Mouse (Mus musculus) embryonic fibroblast, embryonic 13.5 days (primary cell): ENCODE data around the gene Cit. TPM values are rescaled to one million over a fixed set of nuclear protein-coding genes. Genes with fewer than 3 reads are reported as not detected.

Experiments used
- H3K27ac ChIP-seq: 2 replicates; pipeline ENCODE4 v1.5.1; 2012; ENCODE audit warnings: low read length, control low read depth, inconsistent platforms; ENCODE audit not compliant: insufficient read depth
- H3K4me1 ChIP-seq: 2 replicates; pipeline ENCODE4 v1.6.1; 2011; ENCODE audit warnings: low read length; ENCODE audit not compliant: control insufficient read depth, insufficient read depth
- H3K4me3 ChIP-seq: 2 replicates; pipeline ENCODE4 v1.5.1; 2011; ENCODE audit warnings: mild to moderate bottlenecking, control low read depth, low read length; ENCODE audit not compliant: insufficient read depth
- CTCF ChIP-seq: IDR thresholded peaks from 2 replicates; pipeline ENCODE4 v1.5.1; 2011; ENCODE audit warnings: mild to moderate bottlenecking, control low read depth, low read length, moderate library complexity, borderline replicate concordance; ENCODE audit not compliant: insufficient read depth
- POLR2A ChIP-seq: IDR thresholded peaks from 2 replicates; pipeline ENCODE4 v1.6.1; 2011; ENCODE audit warnings: low read depth, mild to moderate bottlenecking, control low read depth, low read length, moderate library complexity
- polyA plus RNA-seq: library from polyadenylated mRNA; stranded (reverse); fragments of >200 nt; gene quantifications from 2 replicates; pipeline ENCODE4 v1.2.4, GENCODE M21; 2011; ENCODE audit warnings: low read depth; ENCODE audit not compliant: missing spikeins, insufficient read length

Cit gene
- polyA plus RNA-seq, 1 experiment = 14.3 TPM

DNA sequence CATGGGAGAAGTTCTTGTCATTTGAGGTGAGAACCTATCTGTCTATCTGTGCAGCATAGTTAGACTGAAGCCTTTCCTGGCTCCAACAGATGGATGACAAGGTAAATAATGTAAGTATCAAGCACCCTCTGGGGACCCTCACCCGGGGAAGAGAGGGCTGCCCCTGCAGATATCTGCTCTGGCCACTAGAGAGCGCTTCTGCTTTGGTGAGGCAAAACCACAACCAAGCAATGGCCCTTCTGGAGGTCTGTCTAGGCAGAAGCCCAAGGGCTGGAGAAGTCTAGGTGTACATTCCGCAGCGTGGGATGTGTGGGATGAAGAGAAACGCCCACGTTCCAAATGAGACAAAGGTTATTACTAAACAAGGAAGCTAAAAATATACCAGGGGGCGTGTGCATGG, 9.8 kb upstream of the Cit start:
- Histone ChIP-seq H3K4me1 (no peaks in the 10 kb centered on the region), H3K4me3 (no peak overlapping the region), H3K27ac (no peak overlapping the region)
- no peak for TF ChIP-seq CTCF
- no peak for TF ChIP-seq POLR2A

DNA sequence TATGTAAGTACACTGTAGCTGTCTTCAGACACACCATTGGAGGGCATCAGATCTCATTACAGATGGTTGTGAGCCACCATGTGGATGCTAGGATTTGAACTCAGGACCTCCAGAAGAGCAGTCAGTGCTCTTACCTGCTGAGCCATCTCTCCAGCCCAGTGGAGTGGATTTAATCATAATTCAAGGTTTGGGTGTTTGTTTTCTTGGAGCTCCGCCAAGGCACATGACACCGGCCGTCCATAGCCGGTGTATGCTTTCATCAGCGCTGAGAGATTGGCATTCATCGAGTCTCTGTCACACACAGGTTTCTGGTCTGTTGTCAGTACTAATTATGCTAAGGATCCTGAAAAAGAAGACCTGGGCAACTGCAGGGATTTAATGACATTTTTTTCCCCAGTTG, 7.0 kb upstream of the Cit start:
- no peaks in the 10 kb centered on the region for H3K4me1 ChIP-seq
- no peak overlapping the region for H3K4me3 ChIP-seq
- TF ChIP-seq POLR2A (no peak), CTCF (no peak)
- no peak overlapping the region for H3K27ac ChIP-seq

DNA sequence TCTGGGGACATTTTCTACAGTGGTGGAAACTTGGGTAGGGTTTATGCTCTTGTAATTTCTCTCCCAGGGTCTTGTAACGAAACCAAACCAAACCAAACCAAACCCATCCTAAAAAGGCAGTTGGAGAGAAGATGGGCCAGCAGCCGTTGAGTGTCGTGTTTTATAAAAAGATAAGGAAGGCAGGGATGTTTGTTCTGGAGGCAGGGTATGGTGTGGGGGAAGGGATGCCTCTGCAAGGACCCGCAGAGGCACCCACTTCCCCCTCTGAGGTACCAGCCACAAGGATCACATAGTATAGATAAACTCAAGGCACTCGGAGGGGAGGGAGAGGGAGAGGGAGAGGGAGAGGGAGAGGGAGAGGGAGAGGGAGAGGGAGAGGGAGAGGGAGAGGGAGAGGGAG, 4.6 kb upstream of the Cit start:
- H3K27ac ChIP-seq = no peak overlapping the region
- no peaks in the 10 kb centered on the region for H3K4me1 ChIP-seq
- H3K4me3 ChIP-seq = no peak overlapping the region
- TF ChIP-seq CTCF (no peak), POLR2A (no peak)

DNA sequence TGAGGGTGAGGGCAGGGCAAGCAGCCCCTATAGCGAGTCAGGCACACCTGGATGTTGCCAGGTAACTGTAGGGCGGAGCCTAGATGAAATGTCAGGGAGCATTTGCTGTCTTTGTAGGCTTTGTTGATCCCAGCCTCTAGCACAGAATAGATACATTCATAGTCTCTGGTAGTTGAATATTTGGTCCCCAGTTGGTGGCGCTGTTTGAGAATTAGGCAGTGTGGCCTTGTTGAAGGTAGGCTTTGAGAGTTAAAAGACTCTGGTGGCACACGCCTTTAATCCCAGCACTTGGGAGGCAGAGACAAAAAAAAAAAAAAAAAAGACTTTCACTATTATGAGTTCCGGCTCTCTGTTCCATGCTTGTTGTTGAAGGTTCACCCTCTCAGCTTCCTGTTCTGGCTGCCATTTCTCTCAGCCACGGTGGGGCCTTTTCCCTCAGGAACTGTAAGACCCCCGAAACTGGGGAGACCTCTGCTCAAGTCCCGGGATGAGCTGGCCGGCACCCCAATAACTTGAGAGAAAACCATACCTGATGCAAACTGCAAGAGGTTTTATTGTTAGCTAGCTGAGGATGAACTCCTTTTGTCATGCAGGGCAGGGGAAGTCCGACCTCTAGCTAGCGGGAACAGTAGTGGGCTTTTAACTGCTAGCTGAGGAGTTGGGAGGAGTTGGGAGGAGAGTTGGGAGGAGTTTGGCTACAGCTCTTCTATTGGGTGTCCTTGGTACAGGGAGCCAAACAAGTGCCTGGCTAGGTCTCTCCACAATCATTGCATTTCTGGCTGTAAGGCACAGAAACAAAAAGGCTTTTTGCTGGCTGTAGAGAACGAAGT, 3.9 kb upstream of the Cit start:
- H3K27ac ChIP-seq = no peak overlapping the region
- H3K4me1 ChIP-seq = 0 out of 2 replicates have a peak, but pooled peaks cover 5% of the 10 kb centered on the region
- no peak overlapping the region for H3K4me3 ChIP-seq
- no peak for TF ChIP-seq POLR2A
- no peak for TF ChIP-seq CTCF

DNA sequence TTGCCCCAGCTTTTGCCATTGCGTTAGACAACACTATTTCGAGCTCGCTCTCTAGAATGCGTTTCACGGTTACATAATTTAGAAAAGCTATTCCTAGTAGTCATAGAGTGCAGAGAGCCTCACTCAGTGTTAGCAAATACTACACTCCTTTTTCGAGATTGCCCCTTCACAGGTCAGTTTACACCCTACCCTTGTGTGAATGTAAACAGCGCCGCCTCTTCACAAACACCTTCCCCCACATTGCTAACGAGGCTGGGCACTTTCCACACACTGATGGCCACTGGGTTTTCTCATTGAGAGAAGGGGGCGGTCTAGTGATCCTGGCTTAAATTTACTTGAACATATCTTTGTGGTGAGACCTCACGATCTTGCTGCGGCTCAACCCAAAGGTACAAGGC, 711 bp upstream of the Cit start:
- TF ChIP-seq CTCF = no peak
- TF ChIP-seq POLR2A = no peak
- Histone ChIP-seq H3K4me1 (0 out of 2 replicates have a peak, but pooled peaks cover 5% of the 10 kb centered on the region), H3K27ac (no peak overlapping the region), H3K4me3 (peak overlapping the region; percentile 74)

DNA sequence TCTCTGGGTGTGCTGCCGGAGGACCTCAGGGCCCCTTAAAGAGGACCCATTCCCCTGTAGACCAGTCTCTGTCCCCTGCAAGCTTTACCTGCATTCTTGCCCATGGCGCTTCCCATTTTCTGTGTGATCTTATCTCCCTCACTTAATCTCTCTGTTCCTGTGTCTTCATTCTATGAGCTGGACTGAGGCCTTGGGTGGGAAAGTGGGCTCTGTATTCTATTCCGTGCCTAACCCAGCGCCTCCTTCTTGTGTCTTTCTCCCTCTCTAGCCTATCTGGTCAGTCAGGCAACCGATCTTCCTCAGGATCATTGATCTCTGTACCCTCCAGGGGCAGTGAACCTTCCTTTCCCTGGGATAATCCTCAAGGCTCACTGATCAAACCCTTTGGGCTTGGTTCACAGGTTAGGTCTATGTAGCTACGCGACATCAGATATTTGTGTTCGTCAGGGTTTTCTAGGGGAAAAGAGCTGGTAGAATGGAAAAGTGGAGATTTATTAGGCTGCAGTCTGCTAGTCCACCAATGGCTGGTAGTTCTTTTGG, 627 bp downstream of the Cit start:
- Histone ChIP-seq H3K4me1 (0 out of 2 replicates have a peak, but pooled peaks cover 5% of the 10 kb centered on the region), H3K27ac (no peak overlapping the region), H3K4me3 (peak overlapping the region; percentile 71)
- no peak for TF ChIP-seq POLR2A
- no peak for TF ChIP-seq CTCF

DNA sequence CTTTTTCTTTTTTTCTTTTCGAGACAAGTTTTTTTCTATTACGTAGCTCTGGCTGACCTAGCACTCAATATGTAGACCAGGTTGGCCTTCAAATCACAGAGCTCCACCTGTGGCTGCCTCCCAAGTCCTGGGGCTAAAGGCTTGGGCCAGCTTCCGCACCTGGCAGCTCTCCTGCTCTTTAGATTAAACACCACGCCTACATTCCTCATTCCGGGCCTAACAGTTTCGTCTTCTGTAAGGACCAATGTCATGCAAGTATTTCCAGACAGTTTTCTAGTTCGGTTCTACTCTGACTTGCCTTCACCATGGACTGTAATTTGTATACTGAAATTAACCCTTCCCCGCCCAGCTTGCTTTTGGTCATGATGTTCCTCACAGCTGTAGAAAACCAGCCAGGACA, 2.1 kb downstream of the Cit start:
- H3K27ac ChIP-seq = no peak overlapping the region
- H3K4me3 ChIP-seq = no peak overlapping the region
- peaks cover 5% of the 10 kb centered on the region for H3K4me1 ChIP-seq
- TF ChIP-seq CTCF (no peak), POLR2A (no peak)

DNA sequence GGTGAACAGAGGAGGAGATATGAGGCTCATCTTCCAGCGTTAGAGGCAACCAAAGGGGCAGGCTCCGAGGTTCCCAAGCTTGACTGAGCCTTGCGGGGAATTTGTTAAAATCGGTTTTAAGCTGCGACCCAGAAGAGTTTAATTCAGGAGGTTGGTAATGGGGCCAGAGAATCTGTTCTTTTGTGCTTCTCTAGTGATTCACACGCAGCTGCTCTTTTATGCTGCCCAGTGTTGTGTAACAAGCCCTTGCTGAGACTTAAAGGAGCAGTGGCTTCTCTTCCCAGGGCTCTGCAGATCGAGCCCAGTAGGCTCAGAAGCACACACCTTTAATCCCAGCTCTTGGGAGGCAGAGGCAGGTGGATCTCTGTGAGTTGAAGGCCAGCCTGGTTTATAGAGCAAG, 3.4 kb downstream of the Cit start:
- no peak for TF ChIP-seq CTCF
- TF ChIP-seq POLR2A = no peak
- peaks cover 10% of the 10 kb centered on the region for H3K4me1 ChIP-seq
- H3K4me3 ChIP-seq = no peak overlapping the region
- no peak overlapping the region for H3K27ac ChIP-seq

DNA sequence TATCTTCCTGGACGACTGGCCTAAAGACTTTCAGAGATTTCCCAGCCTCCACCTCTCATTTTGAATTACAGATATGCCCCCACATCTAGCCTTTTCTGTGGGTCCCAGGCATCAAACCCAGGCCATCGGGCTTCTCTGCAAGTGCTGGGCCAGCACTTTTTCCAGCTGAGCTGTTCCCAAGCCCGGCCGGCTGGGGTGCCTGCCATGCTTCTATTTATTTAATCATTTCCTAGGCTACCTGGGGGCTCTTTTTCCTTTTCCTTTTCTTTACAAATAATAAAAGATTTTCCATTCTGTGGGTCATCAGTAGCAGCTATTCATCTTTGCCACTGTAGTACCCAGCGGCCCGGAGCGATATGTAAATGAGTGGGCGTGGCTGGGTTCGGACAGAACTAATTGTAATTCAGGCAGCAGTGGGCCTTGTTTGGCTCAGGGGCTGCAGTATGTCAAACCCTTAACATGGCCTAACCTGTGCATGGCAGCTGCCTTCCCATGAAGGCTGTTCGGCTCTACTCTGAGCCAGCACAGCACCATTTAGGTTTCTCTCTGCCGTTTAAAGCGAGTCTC, 4.3 kb downstream of the Cit start:
- Histone ChIP-seq H3K4me1 (peaks cover 10% of the 10 kb centered on the region), H3K27ac (no peak overlapping the region), H3K4me3 (no peak overlapping the region)
- TF ChIP-seq POLR2A (no peak), CTCF (no peak)

DNA sequence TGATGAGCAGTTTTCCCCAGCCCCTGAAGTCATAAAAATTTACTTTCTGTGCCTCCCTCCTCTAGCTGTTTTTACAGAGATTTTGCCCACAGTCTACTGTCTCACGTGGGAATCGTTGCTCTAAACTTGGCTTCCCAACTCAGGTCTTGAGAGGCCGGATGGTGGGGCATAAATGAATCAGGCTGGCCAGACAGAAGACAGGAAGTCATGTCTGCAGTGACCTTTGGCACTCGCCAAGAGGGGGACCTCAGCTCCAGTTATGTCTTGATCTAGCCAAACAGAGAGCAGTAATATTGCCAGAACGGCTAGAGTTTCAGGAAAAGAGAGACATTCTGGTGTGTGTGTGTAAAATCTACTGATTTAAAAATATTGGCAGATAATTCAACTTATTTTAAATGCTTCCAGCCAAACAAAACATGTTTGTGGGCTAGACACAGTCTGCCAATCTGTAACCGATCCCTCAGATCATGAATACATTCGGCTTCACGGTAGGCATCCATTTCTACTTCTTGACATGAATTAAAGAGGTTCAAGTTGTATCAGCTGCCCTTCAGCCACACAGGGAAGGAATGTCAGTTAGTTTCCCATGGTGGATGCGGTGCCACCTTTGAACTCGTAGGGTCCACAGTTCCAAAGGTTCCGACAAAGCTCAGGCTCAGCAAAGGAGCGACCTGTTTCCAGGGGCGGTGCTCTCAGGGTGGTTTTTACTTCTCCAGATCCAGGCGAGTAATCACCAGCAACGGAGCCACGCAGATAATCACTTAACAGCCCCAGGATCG, 5.4 kb downstream of the Cit start:
- no peak for TF ChIP-seq CTCF
- no peak for TF ChIP-seq POLR2A
- H3K4me3 ChIP-seq = no peak overlapping the region
- no peak overlapping the region for H3K27ac ChIP-seq
- H3K4me1 ChIP-seq = peaks cover 10% of the 10 kb centered on the region
